Mouse (Mus musculus): Measurements from ENCODE around the gene Kif9.

DNA sequence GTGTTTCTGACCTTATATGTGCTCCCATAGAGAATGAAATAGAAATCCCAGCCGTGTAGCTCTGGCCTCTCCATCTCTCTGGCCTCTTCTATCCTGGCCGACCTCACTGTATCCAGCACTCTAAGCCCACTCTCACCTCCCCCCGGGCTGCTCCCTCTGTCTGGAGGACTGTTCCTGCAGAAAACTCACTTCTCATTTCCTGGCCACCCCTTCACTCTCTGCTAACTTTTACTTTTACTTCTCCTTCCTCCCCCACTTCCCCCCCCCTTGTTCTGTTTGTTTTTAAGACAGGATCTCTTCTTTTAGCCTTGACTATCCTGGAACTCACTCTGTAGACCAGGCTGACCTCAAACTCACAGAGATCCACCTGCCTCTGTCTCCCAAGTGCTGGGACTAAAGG, 24.2 kb upstream of the Kif9 start:
- no peak for TF ChIP-seq POLR2A (IDR thresholded peaks at IDR 0.05; ENCODE audit: insufficient read depth, low read depth, low read length)
- TF ChIP-seq CTCF (IDR thresholded peaks at IDR 0.05; ENCODE audit: insufficient read depth, low read depth, low read length) = no peak
